Mouse (Mus musculus): ENCODE measurements around the gene March10. TPM values are rescaled to one million over a fixed set of nuclear protein-coding genes. Genes with fewer than 3 reads are reported as not detected.

March10 gene
- polyA plus RNA-seq, 1 experiment: not detected

DNA sequence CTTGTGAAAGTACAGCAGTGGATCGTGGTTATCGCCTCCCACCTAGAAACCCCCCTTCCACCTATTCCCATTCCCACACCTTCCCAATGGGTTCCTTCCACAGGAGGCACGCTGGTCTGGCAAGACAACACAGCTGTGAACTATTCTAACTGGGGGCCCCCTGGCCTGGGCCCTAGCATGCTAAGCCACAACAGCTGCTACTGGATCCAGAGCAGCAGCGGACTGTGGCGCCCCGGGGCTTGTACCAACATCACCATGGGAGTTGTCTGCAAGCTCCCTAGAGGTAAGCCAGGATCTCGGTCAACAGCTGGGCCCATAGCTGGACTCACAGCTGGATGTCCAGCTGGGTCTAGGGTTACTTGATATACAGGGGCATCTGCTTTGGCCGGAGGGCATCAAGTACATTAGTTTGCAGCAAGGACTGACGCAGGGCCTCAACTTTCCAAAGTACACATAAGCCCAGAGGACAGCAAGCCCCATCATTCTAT lies 108.0 kb downstream of the March10 start:
- H3K27me3 ChIP-seq (ENCODE audit: control insufficient read depth, insufficient read depth, low read length): no peaks in the 10 kb centered on the region
- peaks cover 13% of the 10 kb centered on the region for H3K4me1 ChIP-seq (ENCODE audit: control insufficient read depth, insufficient read depth, insufficient read length, low read length)
- no peaks in the 10 kb centered on the region for H3K36me3 ChIP-seq (ENCODE audit: control insufficient read depth, insufficient read depth, low read length)
- WGBS: 93% methylated on average over 9 of the region's 9 CpGs
- H3K4me3 ChIP-seq (ENCODE audit: low read depth, low read length): no peak overlapping the region
- H3K27ac ChIP-seq (ENCODE audit: insufficient read depth, low read depth, low read length): no peak overlapping the region
- TF ChIP-seq CTCF (IDR thresholded peaks at IDR 0.05; ENCODE audit: extremely low read depth, insufficient read length, insufficient replicate concordance, low read depth, low read length) (no peak), POLR2A (IDR thresholded peaks at IDR 0.05; ENCODE audit: low read depth, low read length) (no peak)

DNA sequence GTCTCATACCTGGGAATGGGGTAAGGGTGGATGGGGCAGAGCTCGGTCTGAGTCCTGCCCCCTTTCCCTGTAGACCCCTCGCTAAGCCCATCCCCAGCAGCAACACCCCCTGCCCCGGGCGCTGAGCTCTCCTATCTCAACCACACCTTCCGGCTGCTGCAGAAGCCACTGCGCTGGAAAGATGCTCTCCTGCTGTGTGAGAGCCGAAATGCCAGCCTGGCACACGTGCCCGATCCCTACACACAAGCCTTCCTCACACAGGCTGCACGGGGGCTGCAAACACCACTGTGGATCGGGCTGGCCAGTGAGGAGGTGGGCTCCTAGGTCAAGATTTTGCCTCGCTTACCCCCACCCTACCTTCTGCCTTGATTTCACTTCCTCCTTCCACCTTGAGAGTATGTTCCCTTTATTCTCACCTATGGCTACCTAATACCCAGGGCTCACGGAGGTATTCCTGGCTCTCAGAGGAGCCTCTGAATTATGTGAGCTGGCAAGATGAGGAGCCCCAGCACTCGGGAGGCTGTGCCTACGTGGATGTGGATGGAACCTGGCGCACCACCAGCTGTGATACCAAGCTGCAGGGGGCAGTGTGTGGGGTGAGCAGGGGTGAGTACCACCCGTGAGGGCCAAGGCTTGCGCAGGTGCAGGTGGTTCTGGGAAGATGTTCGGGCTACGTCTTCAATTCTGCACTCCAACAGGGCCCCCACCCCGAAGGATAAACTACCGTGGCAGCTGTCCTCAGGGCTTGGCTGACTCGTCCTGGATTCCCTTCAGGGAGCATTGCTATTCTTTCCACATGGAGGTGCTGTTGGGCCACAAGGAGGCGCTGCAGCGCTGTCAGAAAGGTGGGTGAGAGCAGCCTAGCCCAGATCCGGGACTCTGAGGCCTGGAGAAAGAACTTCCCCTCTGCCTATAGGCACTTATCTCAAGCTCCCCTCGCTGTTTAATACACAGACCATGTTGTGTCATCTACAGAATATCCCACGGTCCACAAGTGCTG lies 109.1 kb downstream of the March10 start:
- no peaks in the 10 kb centered on the region for H3K27me3 ChIP-seq (ENCODE audit: control insufficient read depth, insufficient read depth, low read length)
- peaks cover 5% of the 10 kb centered on the region; the same call in 1 of the 2 replicates for H3K4me1 ChIP-seq (ENCODE audit: control insufficient read depth, insufficient read depth, insufficient read length, low read length)
- H3K27ac ChIP-seq (ENCODE audit: insufficient read depth, low read depth, low read length): no peak overlapping the region
- 49% methylated on average over 28 of the region's 28 CpGs for WGBS
- TF ChIP-seq POLR2A (IDR thresholded peaks at IDR 0.05; ENCODE audit: low read depth, low read length) (no peak), CTCF (IDR thresholded peaks at IDR 0.05; ENCODE audit: extremely low read depth, insufficient read length, insufficient replicate concordance, low read depth, low read length) (peak; percentile 92)
- no peak overlapping the region for H3K4me3 ChIP-seq (ENCODE audit: low read depth, low read length)
- H3K36me3 ChIP-seq (ENCODE audit: control insufficient read depth, insufficient read depth, low read length): no peaks in the 10 kb centered on the region

DNA sequence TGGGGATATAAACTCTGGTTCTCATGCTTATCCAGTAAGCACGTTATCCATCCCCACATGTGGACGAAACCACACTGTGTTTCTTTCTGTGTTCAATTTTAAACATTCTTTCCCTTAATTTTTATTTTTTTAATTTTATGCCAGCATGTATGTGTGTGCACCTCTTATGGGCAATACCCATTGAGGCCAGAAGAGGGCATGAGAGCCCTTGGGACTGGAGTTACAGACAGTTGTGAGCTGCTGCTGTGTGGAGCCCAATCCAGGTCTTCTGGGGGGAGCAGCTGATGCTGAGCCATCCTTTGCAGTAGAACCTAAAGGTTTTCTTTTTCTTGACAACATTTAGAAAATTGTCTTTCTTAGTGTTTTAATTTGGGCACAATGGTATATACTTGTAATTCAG lies 111.3 kb downstream of the March10 start:
- TF ChIP-seq POLR2A (IDR thresholded peaks at IDR 0.05; ENCODE audit: low read depth, low read length): no peak
- peak; percentile 46; the same call in 1 of the 2 replicates for TF ChIP-seq CTCF (IDR thresholded peaks at IDR 0.05; ENCODE audit: extremely low read depth, insufficient read length, insufficient replicate concordance, low read depth, low read length)
- no peaks in the 10 kb centered on the region for H3K36me3 ChIP-seq (ENCODE audit: control insufficient read depth, insufficient read depth, low read length)
- no peaks in the 10 kb centered on the region for H3K27me3 ChIP-seq (ENCODE audit: control insufficient read depth, insufficient read depth, low read length)
- no peak overlapping the region for H3K27ac ChIP-seq (ENCODE audit: insufficient read depth, low read depth, low read length)
- H3K4me1 ChIP-seq (ENCODE audit: control insufficient read depth, insufficient read depth, insufficient read length, low read length): no peaks in the 10 kb centered on the region
- 88% methylated on average over 2 of the region's 2 CpGs for WGBS
- H3K4me3 ChIP-seq (ENCODE audit: low read depth, low read length): no peak overlapping the region

DNA sequence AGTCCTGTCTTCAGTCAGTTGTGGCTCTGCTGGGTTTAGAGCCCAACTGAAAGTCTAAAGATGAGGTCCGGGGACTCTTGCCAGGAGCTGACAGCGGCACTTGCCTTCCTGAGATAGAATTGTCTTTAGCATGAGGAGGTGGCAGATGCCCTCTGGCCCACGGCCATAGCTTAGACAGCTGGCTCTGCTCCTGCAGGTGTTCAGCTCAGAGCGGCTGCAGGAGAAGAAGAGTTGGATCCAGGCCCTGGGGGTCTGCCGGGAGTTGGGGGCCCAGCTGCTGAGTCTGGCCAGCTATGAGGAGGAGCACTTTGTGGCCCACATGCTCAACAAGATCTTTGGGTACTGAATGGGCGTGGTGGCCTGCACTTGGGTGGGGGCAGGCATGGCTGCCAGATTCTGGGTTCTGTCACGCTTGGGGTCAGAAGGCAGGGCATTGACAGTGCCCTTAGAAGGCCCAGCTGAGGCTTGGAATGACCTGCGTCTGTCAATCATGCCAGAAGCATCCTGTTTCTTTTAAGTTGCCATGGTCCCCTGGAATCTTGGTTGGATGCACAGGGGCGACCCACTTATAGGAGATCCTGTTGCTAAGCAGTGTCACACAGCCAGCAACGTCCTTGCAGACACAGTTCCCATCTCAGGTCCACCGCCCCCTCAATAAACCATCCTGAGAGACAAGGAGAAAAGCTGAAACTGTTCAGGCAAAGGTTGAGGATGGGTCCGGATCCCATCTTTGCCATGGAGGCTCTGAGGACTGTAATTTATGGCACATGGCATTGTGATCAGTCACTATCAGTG lies 117.7 kb downstream of the March10 start:
- Histone ChIP-seq H3K4me3 (ENCODE audit: low read depth, low read length) (no peak overlapping the region), H3K27ac (ENCODE audit: insufficient read depth, low read depth, low read length) (no peak overlapping the region), H3K27me3 (ENCODE audit: control insufficient read depth, insufficient read depth, low read length) (no peaks in the 10 kb centered on the region), H3K36me3 (ENCODE audit: control insufficient read depth, insufficient read depth, low read length) (no peaks in the 10 kb centered on the region), H3K4me1 (ENCODE audit: control insufficient read depth, insufficient read depth, insufficient read length, low read length) (no peaks in the 10 kb centered on the region)
- WGBS: 62% methylated on average over 12 of the region's 12 CpGs
- TF ChIP-seq CTCF (IDR thresholded peaks at IDR 0.05; ENCODE audit: extremely low read depth, insufficient read length, insufficient replicate concordance, low read depth, low read length) (no peak), POLR2A (IDR thresholded peaks at IDR 0.05; ENCODE audit: low read depth, low read length) (no peak)

DNA sequence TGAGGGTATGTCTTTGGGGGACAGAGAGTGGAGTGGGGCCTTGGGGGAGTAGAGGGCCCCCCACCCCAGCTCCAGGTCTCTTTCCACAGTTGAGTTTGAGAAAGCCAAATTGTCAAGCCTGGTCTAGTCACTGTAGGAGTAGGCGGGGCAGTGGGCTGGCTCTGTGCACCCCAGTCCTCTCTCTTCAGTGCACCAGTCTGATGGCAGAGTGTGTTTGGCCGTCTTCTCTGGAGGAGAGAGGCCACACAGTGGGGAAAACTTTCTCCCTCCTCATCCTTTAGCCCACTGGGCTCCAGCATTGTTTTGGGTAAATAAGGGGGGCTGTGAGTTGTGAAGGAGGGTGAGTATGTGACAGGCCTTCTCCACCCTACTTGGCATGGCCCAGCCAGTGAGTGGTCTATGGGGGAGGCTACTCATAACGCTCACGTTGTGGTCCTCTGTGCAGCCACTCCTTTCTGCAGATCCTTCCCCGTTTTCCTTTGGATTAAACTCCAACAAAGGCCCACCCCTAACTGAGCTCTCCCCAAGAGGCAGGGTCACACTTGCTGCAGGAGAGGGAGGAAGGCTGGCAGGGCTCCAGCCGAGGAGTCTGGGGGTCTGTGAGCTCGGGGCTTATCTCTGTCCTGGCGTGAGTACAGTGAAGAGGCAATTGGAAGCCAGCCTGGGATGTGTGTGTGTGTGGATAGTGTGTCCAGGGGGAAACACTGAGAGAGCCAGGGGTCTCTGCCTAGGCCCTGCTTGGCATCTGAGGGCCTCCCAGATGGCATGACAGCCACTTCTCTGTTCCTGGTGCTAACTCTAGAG lies 122.5 kb downstream of the March10 start:
- Histone ChIP-seq H3K4me3 (ENCODE audit: low read depth, low read length) (no peak overlapping the region), H3K36me3 (ENCODE audit: control insufficient read depth, insufficient read depth, low read length) (no peaks in the 10 kb centered on the region), H3K27me3 (ENCODE audit: control insufficient read depth, insufficient read depth, low read length) (no peaks in the 10 kb centered on the region), H3K4me1 (ENCODE audit: control insufficient read depth, insufficient read depth, insufficient read length, low read length) (no peaks in the 10 kb centered on the region), H3K27ac (ENCODE audit: insufficient read depth, low read depth, low read length) (no peak overlapping the region)
- WGBS: 57% methylated on average over 8 of the region's 8 CpGs
- TF ChIP-seq CTCF (IDR thresholded peaks at IDR 0.05; ENCODE audit: extremely low read depth, insufficient read length, insufficient replicate concordance, low read depth, low read length) (no peak), POLR2A (IDR thresholded peaks at IDR 0.05; ENCODE audit: low read depth, low read length) (no peak)

DNA sequence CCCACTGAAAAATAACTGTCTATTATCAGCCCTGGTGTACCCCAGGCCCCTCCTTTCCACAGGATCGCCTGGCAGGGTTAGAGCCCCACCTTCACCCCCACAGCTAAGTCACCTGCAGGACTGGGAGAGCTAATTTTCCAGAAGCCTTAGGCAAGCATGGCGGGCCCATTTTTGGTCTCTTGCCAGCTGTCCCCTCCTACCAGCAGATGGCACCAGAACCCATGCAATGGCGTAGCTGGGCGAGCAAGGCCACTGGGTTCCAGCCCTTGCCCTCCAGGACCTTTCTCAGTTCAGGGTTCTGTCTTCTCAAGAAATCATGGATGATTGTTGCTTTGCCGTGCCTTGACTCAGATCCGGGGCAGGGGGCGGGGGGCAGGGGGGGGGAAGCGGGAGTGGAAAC lies 124.1 kb downstream of the March10 start:
- Histone ChIP-seq H3K27ac (ENCODE audit: insufficient read depth, low read depth, low read length) (no peak overlapping the region), H3K36me3 (ENCODE audit: control insufficient read depth, insufficient read depth, low read length) (no peaks in the 10 kb centered on the region), H3K4me1 (ENCODE audit: control insufficient read depth, insufficient read depth, insufficient read length, low read length) (no peaks in the 10 kb centered on the region), H3K4me3 (ENCODE audit: low read depth, low read length) (no peak overlapping the region), H3K27me3 (ENCODE audit: control insufficient read depth, insufficient read depth, low read length) (no peaks in the 10 kb centered on the region)
- TF ChIP-seq POLR2A (IDR thresholded peaks at IDR 0.05; ENCODE audit: low read depth, low read length) (no peak), CTCF (IDR thresholded peaks at IDR 0.05; ENCODE audit: extremely low read depth, insufficient read length, insufficient replicate concordance, low read depth, low read length) (peak; percentile 23; the same call in 1 of the 2 replicates)
- WGBS: 57% methylated on average over 8 of the region's 8 CpGs

Data from small intestine, adult 2 months (tissue).